Mouse (Mus musculus) G1E-ER4 (cell line): ENCODE data around the gene Ank2. TPM values are rescaled to one million over a fixed set of nuclear protein-coding genes. Genes with fewer than 3 reads are reported as not detected.

Experiments used
- GATA1 ChIP-seq: IDR thresholded peaks from one replicate; pipeline ENCODE4 v1.8.0; 2012; ENCODE audit warnings: low read length, inconsistent platforms
- polyA plus RNA-seq: library from polyadenylated mRNA; stranded (reverse); fragments of >175 nt; gene quantifications from 2 replicates; pipeline ENCODE4 v1.2.3, GENCODE M21; 2012

Ank2 gene
- polyA plus RNA-seq, 1 experiment = 19.3 TPM

- no peak for TF ChIP-seq GATA1
Measured at GRCm38 (mm10) chr3:127005898-127006673, 493.1 kb downstream of the Ank2 start.

GRCm38 (mm10) chr3:127004860-127005633, 494.1 kb downstream of the Ank2 start:
- TF ChIP-seq GATA1 = no peak

- no peak for TF ChIP-seq GATA1
Measured at GRCm38 (mm10) chr3:127003946-127004345, 495.2 kb downstream of the Ank2 start.

- TF ChIP-seq GATA1 = no peak
Measured at GRCm38 (mm10) chr3:126998742-126999112, 500.4 kb downstream of the Ank2 start.

DNA sequence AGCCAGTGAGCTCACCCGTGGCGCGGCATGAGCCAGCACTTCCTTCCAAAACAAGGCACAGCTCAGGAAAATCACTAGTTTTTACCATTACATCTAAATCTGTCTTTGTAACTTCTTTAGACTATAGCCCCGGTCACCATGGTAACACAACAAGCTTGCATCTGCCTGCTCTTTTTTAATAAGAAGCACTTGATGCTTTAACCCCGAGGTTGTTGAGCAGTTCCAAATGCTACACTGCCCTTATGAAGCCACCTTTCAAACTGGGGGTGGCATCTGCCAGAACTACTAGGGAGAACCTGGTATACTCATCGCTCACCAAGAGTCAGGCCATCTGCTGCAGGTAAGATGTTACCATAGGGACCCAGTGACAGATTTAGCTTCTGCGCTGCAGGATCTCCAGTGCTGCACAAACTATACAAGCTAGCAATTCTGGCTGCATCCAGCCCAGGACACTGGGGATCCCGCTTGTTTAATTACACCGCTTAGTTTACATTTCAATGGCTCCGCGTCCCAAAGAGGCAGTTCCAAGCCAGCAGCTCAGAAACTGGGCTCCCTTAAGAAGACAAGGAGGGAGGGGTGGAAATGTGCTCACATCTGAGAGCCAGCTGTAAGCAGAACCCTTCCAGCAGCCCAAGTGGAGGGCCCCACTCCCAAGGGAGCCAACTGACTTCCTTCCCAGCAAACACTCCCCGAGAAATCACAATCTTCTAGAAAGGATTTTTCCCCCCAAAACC, 501.0 kb downstream of the Ank2 start:
- no peak for TF ChIP-seq GATA1

DNA sequence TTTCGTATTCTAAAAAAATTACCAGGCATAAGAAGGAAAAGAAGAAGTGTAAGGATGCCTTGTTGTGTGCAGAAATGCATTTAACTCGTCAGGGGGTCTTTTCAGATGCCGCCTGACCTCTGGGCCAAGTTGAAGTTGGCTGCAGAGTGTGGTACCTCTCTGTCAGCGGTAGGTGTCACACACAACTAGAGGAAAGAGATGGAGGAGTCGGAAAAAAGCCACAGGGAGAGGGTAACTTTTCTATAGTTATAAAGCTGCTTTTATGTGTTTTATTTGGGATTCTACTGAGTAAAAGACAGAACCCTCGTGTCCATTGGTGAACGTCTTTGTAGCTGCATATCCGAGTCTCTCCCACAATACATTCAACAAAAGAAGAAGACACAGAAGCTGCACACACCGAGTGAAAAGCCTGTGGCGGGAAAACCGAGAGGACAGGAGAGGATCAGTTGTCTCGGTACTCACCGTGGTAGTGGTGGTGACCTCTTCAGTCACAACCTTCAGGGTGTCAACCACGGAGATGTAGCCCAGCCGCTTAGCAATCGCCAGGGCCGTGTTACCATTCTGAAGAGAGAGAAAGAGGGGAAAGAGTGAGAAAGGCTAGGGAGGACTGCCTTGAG, 501.7 kb downstream of the Ank2 start:
- no peak for TF ChIP-seq GATA1

DNA sequence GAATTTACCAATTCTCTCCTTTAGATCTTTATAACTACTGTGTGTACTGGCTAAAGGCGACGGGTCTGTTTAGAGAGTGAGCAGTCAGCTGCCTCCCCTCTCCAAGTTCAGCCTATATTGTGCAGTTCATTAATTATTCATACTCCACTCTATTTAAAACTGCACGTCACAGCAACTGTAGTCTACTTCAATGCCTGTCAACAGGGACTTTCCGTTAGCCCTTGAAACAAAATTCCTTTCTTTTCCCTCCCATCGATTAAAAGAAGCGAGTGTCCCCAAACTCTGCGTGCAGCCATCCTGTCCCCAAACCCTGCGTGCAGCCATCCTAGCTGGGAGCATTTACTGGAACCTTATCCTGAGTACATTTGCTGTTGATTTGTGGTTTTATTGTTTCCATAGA, 502.4 kb downstream of the Ank2 start:
- TF ChIP-seq GATA1 = no peak

DNA sequence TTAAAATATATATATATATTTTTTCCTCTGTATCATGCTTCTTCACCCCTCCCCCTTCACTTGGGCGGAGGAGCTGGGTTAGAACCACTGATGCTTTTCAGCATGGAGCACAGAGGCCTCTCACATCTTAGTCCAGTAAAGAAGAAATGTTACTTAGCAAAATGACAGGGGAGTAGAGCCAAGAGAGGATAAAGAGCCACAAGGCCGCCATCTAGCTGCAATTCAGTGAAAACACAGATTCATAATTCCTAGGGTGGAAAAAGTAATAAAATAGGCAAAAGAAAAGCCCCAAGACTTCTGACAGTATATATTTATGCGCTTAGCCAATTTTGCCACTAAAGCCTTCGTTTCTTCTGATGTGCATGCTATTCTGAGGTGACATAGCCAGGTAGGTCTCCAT, 503.2 kb downstream of the Ank2 start:
- TF ChIP-seq GATA1 = no peak

DNA sequence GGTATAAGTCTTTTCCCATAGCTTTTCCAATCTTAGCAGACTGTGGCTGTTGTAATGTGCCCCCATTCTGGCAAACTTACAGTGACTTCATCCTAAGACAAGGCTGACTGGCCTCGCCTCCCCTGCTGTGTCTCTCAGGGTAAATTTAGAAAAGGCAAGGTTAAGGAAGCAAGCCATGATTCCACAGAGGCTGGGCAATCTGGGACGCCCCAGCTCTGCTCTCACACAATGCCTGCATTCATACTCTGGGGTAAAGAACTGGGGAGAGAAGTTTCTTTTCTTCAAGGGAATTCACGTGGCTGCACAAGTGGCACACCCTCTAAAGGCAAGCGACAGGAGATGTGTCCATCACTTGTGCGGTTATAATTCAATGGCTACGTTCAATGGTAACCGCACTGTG, 505.0 kb downstream of the Ank2 start:
- no peak for TF ChIP-seq GATA1

DNA sequence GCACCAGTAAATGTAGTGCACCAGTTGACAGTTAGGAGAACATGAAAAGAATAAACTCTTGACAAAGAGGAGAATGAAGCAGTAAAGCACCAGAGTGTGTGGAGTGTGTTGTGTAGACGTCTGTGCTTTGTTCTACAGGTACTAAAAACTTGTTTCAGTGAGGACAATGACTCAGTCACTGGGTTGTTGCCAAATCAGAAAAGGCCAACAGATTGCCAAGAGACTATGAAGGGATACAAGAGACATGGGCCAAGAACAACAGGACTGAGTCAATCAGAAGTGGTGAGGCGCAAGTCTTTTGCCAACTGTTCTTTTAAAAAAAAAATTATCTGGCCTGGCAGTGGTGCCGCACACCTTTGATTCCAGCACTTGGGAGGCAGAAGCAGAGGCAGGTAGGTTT, 509.2 kb downstream of the Ank2 start:
- no peak for TF ChIP-seq GATA1

GRCm38 (mm10) chr3:126986687-126987086, 512.5 kb downstream of the Ank2 start:
- TF ChIP-seq GATA1 = no peak

GRCm38 (mm10) chr3:126982814-126983213, 516.3 kb downstream of the Ank2 start:
- no peak for TF ChIP-seq GATA1

DNA sequence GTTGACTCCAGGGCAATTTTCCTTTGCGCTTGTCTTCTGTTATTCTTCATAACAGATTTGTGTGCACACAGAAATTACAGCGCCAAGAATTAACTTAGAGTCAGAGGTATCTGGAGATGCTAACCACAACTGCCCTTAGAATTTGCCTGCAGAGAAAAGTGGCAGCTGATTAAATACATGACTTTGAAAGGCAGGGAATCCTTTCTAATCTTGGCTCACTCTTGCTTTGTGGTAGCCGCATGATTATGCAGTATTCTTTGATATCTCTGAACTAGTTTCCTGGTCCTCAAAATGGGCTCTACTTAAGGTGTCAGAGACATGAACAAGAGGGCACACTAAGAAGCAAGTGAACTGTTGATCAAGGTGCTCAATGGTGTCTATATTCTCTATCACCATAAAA, 518.0 kb downstream of the Ank2 start:
- no peak for TF ChIP-seq GATA1

GRCm38 (mm10) chr3:126979635-126980034, 519.5 kb downstream of the Ank2 start:
- TF ChIP-seq GATA1 = no peak

GRCm38 (mm10) chr3:126978768-126979410, 520.3 kb downstream of the Ank2 start:
- no peak for TF ChIP-seq GATA1
